Mouse (Mus musculus) embryo, embryonic 11.5 days (tissue): ENCODE results near the gene Ar.

ENCODE experiments used
- DNase-seq: peaks from one replicate; pipeline ENCODE4 v3.0.0-alpha.2; 2012; ENCODE audit warnings: low read depth, low spot score

The Ar gene

GRCm38 (mm10) chrX:98148531-98149342 is at the start of gene Ar:
Ar (plus strand) TSS chrX:98148769.
- DNase-seq = no peak

DNA sequence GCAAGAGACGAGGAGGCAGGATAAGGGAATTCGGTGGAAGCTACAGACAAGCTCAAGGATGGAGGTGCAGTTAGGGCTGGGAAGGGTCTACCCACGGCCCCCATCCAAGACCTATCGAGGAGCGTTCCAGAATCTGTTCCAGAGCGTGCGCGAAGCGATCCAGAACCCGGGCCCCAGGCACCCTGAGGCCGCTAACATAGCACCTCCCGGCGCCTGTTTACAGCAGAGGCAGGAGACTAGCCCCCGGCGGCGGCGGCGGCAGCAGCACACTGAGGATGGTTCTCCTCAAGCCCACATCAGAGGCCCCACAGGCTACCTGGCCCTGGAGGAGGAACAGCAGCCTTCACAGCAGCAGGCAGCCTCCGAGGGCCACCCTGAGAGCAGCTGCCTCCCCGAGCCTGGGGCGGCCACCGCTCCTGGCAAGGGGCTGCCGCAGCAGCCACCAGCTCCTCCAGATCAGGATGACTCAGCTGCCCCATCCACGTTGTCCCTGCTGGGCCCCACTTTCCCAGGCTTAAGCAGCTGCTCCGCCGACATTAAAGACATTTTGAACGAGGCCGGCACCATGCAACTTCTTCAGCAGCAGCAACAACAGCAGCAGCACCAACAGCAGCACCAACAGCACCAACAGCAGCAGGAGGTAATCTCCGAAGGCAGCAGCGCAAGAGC is 1.3 kb downstream of the Ar start:
- DNase-seq = no peak

DNA sequence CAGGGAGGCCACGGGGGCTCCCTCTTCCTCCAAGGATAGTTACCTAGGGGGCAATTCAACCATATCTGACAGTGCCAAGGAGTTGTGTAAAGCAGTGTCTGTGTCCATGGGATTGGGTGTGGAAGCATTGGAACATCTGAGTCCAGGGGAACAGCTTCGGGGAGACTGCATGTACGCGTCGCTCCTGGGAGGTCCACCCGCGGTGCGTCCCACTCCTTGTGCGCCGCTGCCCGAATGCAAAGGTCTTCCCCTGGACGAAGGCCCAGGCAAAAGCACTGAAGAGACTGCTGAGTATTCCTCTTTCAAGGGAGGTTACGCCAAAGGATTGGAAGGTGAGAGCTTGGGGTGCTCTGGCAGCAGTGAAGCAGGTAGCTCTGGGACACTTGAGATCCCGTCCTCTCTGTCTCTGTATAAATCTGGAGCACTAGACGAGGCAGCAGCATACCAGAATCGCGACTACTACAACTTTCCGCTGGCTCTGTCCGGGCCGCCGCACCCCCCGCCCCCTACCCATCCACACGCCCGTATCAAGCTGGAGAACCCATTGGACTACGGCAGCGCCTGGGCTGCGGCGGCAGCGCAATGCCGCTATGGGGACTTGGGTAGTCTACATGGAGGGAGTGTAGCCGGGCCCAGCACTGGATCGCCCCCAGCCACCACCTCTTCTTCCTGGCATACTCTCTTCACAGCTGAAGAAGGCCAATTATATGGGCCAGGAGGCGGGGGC is 2.0 kb downstream of the Ar start:
- no peak for DNase-seq

DNA sequence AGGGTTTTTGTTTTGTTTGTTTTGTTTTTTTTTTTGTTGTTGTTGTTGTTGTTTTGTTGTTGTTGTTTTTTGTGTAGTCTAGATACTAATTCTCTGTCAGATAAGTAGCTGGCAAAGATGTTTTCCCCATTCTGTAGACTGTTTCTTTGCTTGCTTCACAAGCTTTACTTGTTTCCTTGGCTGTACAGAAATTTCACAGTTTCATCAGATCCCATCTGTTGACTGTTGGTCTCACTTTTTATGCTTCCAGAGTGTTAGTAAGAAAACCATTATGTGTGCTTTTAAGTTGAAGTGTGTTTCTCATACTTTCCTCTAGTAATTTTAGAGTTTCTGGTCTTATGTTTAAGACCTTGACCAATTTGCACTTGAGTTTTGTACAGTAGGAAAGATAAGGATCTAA is 41.2 kb downstream of the Ar start:
- no peak for DNase-seq

DNA sequence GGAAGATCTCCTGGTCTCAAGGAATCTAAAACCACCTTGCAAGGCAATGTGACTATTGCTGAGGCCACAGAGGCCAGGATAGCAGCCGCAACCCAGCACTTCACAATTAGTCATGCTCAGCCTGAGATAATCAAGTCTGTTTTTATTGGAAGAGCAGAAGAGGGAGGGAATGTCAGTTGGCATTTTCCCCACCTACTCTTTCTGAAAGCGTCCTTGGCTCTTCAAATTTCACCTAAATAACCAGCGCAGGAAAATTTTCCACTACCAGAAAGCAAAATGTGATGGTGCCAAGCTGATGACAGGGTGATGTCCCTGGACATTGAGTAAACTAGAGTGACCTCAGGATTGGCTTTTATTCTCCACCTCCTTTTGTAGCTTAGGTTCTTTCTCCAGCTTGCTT is 57.2 kb downstream of the Ar start:
- no peak for DNase-seq

DNA sequence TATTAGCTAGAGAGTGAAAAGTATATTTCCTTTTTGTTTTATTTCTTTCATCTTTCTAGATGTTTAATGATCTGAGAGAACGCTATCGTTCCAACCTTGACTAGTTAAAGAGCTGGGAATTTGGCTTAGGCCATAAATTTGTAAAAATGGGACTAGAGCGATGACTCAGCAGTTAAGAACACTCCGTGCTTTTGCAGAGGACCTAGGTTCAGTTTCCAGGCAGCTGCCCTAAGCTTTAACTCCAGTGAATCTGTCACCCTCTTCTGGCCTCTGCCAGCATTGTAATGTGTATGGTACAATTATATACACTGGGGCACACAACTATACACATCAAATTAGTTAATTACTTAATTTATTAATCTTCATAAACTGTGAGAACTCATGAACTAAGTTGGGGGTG is 58.6 kb downstream of the Ar start:
- DNase-seq = no peak

DNA sequence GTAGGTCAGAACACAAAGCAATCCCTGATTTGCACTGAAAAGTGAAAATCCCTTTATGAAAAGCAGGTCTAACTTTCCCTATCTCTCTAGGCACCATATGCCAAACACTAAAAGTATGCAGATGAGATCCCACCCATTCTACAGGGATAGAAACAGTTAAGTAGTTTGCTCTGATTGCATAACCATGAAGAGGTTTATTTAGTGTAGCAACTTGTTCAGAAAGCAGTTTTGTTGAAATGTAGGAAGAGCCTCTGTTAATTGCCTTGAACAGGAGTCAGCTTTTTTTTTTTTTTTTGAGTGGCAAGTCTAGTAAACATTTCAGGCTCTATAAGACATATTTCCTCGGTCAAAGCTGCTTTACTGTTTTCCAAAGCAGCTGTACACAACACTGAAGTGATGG is 67.5 kb downstream of the Ar start:
- DNase-seq = no peak

- no peak for DNase-seq
These were observed 90.4 kb downstream of the Ar start for GRCm38 (mm10) chrX:98239011-98239410.

GRCm38 (mm10) chrX:98245108-98245507 is 96.5 kb downstream of the Ar start:
- no peak for DNase-seq

DNA sequence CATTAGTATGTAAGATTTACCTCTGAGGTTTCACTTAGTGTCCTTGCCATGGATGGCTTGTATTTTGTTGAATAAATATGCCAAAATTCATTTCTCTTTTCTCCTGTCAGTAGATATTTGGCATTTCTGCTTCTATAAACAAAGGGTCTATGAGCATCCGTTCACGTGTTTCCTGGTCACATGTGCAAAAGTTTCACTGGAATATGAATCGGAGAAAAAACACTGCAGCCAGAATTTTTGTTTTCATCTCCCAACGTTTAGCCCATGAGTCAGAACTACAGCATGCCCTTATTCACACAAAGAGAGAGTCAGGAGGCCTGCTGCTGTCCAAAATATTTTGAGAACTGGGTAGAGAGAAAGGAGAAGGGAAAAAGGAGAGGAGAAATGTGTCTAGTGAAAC is 99.8 kb downstream of the Ar start:
- no peak for DNase-seq

GRCm38 (mm10) chrX:98259620-98260019 is 111.1 kb downstream of the Ar start:
- DNase-seq = no peak

DNA sequence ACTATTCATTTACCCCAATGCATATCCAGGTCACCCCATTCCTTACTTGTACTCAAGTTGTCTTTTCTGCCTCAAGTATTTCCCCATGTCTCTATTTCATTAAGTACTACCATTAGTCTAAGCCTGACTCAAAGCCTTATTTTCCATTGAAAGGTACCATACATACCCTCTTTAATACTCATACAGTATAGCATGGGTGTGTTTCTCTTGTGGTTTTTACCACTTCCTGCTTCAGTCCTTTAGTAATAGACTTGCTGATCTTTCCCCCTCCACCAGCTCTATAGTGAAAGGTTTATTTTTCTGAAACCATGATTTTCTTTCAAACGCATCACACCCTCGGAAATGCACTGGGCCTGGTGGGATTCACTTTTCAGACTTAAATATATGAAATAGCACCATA is 117.2 kb downstream of the Ar start:
- DNase-seq = no peak

DNA sequence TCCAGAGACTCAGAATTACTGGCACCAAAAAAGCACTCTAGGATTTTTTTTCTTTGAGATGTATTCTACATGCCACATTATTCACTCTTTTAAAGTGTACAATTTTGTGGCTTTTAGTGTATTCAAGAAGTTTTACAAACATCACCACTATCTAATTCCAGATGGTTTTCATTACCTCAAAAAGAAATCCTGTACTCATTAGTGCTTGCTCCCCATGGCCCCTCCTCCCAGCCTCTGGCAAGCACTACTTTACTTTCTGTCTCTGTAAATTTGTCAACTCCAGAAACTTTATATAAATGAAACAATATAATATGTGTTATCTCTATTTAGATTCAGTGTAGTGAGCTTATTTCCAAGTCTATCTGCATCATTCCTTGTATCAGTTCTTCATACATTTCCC is 122.8 kb downstream of the Ar start:
- no peak for DNase-seq

DNA sequence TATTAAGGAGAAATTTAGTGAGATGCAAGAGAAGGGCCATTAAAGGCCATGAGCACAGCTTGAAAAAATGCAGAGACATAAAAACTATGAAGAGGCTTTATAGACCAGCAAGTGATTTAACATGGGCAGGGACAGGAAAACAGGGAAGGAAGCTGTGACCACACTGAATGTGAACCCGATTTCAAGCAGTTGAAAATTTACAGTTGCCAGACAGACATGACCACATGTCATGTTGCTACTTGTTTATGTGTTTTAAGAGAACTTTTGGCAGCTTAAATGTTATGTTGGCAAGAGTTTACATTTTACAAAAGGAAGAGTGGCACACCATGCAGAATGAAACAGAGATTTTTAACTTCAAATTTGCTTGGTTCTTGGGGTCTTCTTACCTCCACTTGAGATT is 143.2 kb downstream of the Ar start:
- no peak for DNase-seq

- DNase-seq = no peak
These were observed 152.1 kb downstream of the Ar start for GRCm38 (mm10) chrX:98300685-98301084.

DNA sequence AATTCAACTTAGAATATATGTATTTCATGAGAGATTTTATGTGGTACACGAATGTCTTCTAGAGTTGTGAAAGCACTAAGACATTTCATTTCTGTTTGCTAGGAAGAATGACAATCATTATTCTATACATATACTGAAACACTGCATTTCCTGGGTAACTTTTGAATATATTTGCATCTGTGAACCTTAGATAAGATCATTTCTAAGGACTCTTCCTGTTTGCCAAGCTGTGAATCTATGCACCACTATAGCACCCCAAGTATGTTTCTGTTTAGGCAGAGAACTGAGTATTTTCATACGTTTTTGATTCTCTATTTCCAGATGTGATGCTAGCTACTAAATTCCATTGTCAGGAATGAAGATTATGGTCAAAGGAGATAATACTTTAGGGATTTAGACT is 153.4 kb downstream of the Ar start:
- DNase-seq = no peak

GRCm38 (mm10) chrX:98315961-98316360 is 167.4 kb downstream of the Ar start:
- no peak for DNase-seq

- no peak for DNase-seq
These were observed 168.9 kb downstream of the Ar start for GRCm38 (mm10) chrX:98317483-98317882.

DNA sequence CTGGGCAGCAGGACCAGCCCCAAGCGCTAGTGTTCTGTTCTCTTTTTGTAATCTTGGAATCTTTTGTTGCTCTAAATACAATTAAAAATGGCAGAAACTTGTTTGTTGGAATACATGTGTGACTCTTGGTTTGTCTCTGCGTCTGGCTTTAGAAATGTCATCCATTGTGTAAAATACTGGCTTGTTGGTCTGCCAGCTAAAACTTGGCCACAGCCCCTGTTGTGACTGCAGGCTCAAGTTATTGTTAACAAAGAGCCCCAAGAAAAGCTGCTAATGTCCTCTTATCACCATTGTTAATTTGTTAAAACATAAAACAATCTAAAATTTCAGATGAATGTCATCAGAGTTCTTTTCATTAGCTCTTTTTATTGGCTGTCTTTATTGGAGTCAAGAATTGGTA is 174.5 kb downstream of the Ar start:
- DNase-seq = no peak

- DNase-seq = no peak
These were observed 198.9 kb downstream of the Ar start for GRCm38 (mm10) chrX:98347481-98347880.

GRCm38 (mm10) chrX:98348036-98348435 is 199.5 kb downstream of the Ar start:
- no peak for DNase-seq
